Mouse (Mus musculus): ENCODE results near the gene Dync1i1. TPM values are rescaled to one million over a fixed set of nuclear protein-coding genes. Genes with fewer than 3 reads are reported as not detected.

Dync1i1 gene
- total and polyA plus RNA-seq, 2 experiments from 2014 or later = 132 to 134 TPM

DNA sequence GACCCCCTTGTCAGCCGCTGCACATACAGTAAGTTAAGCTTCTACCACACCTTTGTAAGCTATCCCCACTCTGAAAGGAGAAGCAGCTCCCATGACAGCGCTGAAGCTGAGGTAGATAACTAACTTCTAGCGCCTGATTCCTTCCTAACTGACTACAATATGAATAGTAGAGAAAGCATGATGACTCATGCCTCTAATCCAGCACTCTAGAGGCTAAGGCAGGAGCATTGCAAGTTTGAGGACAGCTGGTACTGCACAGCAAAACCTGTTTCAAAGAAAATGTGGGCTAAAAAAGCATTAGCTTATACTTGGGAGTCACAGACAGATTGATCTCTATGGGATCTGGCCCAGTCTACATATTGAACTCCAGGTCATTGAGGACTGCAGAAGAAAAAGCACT is 236.5 kb downstream of the Dync1i1 start:
- 91% methylated on average over 3 of the region's 3 CpGs for WGBS
- ATAC-seq = no peak
- no peaks in the 10 kb centered on the region for H3K4me1 ChIP-seq (ENCODE audit: insufficient read depth)
- no peak overlapping the region for H3K9ac ChIP-seq
- H3K27ac ChIP-seq (ENCODE audit: low read depth, low read length) = no peak overlapping the region
- H3K4me2 ChIP-seq (ENCODE audit: low read depth) = no peak overlapping the region
- no peaks in the 10 kb centered on the region for H3K36me3 ChIP-seq (ENCODE audit: insufficient read depth)
- no peak overlapping the region for H3K4me3 ChIP-seq (ENCODE audit: low read depth, low read length)
- TF ChIP-seq CTCF (IDR thresholded peaks at IDR 0.05; ENCODE audit: low read depth) = no peak
- H3K27me3 ChIP-seq (ENCODE audit: insufficient read depth, low read length) = no peaks in the 10 kb centered on the region
- no peak for DNase-seq
- no peaks in the 10 kb centered on the region for H3K9me3 ChIP-seq (ENCODE audit: low read length)

DNA sequence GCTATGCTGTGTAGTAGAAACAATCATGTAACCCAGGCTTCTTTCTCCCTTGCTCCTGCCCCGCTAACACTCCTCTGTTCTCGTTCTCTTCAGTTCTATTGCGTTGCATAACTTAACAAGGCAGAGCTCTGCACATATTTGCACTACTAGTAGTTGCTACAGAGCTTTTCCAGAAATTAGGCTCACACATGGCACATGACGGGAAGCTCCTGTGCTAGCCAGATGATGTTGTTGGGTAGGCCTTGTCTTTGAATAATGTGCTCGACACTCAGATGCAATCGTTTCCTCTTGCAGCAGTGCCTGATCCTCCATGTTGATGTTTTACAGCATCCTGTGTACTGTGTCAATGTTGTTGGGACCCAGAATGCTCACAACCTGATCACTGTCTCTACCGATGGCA is 240.9 kb downstream of the Dync1i1 start:
- H3K9me3 ChIP-seq (ENCODE audit: low read length) = no peaks in the 10 kb centered on the region
- no peaks in the 10 kb centered on the region for H3K36me3 ChIP-seq (ENCODE audit: insufficient read depth)
- WGBS = 77% methylated on average over 7 of the region's 7 CpGs
- H3K9ac ChIP-seq = no peak overlapping the region
- ATAC-seq = peak; percentile 46
- no peaks in the 10 kb centered on the region for H3K27me3 ChIP-seq (ENCODE audit: insufficient read depth, low read length)
- no peak overlapping the region for H3K27ac ChIP-seq (ENCODE audit: low read depth, low read length)
- DNase-seq = peak; percentile 8
- TF ChIP-seq CTCF (IDR thresholded peaks at IDR 0.05; ENCODE audit: low read depth) = no peak
- no peak overlapping the region for H3K4me3 ChIP-seq (ENCODE audit: low read depth, low read length)
- H3K4me1 ChIP-seq (ENCODE audit: insufficient read depth) = no peaks in the 10 kb centered on the region
- H3K4me2 ChIP-seq (ENCODE audit: low read depth) = no peak overlapping the region

DNA sequence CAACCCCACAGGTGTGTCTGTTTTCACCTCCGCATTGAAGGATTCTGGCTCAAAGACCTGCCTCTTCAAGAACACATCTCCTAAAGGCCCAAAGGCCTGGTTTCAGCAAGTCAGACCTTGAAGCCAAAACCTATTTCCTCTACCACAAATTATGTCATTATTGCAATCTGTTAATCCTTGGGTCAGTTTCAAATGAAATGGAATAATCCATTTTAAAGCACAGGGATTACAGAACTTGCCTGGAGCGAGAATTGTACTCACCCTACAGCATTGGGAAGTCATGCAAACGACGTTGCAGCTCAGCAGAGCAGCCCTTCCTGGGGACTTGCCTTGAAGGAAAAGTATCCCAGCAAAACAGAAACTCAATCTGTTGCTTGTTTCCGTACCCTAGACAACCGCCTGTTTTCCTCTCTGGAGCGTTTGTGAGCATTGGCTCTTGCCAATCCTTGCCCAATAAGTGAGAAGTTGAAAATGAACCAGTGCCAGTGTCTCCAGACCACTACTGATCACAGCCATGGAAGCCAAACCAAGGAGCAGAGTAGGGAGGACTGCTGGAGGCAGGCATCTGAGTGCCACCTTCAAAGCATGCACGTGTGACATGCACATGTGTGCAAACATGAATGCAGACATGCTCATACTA is 241.5 kb downstream of the Dync1i1 start:
- peak; percentile 27 for DNase-seq

DNA sequence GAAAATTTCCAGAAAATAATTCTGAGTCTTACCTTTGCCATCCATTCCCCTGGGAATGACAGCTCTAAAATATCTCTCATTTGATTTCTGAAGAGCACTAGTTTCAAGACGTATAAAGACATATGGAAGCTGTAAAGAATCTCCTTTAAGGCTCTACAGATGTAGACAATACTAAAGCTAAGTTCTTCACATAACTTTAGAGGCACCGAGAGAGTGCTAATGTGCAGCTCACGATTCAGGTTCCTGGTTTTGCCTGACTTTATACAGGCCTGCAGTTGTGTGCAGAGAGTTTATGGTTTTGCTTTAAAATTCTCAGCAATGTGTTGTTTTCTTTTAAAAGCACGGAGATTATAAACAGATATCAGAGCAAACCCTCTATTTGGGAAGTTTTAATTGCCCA is 242.1 kb downstream of the Dync1i1 start:
- Histone ChIP-seq H3K4me3 (ENCODE audit: low read depth, low read length) (no peak overlapping the region), H3K27me3 (ENCODE audit: insufficient read depth, low read length) (no peaks in the 10 kb centered on the region), H3K9me3 (ENCODE audit: low read length) (no peaks in the 10 kb centered on the region), H3K4me2 (ENCODE audit: low read depth) (no peak overlapping the region), H3K27ac (ENCODE audit: low read depth, low read length) (no peak overlapping the region), H3K9ac (no peak overlapping the region), H3K36me3 (ENCODE audit: insufficient read depth) (no peaks in the 10 kb centered on the region), H3K4me1 (ENCODE audit: insufficient read depth) (no peaks in the 10 kb centered on the region)
- 79% methylated on average over 4 of the region's 4 CpGs for WGBS
- ATAC-seq (no peak), DNase-seq (no peak)
- TF ChIP-seq CTCF (IDR thresholded peaks at IDR 0.05; ENCODE audit: low read depth) = no peak

More for the DNA sequence above, 241.5 kb downstream of the Dync1i1 start:
- peak; percentile 55; the same call in 1 of the 2 replicates for ATAC-seq
- Histone ChIP-seq H3K4me1 (ENCODE audit: insufficient read depth) (no peaks in the 10 kb centered on the region), H3K4me2 (ENCODE audit: low read depth) (no peak overlapping the region), H3K27ac (ENCODE audit: low read depth, low read length) (no peak overlapping the region), H3K4me3 (ENCODE audit: low read depth, low read length) (no peak overlapping the region), H3K27me3 (ENCODE audit: insufficient read depth, low read length) (no peaks in the 10 kb centered on the region), H3K9ac (no peak overlapping the region), H3K9me3 (ENCODE audit: low read length) (no peaks in the 10 kb centered on the region), H3K36me3 (ENCODE audit: insufficient read depth) (no peaks in the 10 kb centered on the region)
- TF ChIP-seq CTCF (IDR thresholded peaks at IDR 0.05; ENCODE audit: low read depth) = no peak
- 65% methylated on average over 8 of the region's 8 CpGs for WGBS

DNA sequence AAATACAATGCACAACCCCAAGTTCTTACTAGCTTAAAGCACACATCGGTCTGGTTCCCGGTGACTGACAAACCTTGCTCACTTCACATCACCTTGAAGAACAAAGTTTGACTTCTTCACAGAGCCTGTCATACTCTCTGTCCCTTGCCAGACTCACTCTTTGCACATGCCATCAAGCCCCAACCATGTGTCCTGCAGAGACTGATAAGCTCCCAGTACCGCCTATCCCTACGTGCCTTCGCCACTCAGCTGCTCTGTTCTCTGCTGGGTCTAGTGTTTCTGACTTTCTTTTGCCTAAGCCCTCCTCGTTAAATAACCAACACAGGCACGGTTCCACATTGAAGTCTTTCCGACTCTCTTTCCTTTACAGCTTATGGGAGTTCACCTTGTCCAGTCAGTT is 244.2 kb downstream of the Dync1i1 start:
- DNase-seq = no peak
- no peak overlapping the region for H3K4me2 ChIP-seq (ENCODE audit: low read depth)
- H3K9ac ChIP-seq = no peak overlapping the region
- no peaks in the 10 kb centered on the region for H3K36me3 ChIP-seq (ENCODE audit: insufficient read depth)
- H3K4me1 ChIP-seq (ENCODE audit: insufficient read depth) = no peaks in the 10 kb centered on the region
- no peak overlapping the region for H3K4me3 ChIP-seq (ENCODE audit: low read depth, low read length)
- 78% methylated on average over 8 of the region's 8 CpGs for WGBS
- no peak for ATAC-seq
- H3K9me3 ChIP-seq (ENCODE audit: low read length) = no peaks in the 10 kb centered on the region
- no peak for TF ChIP-seq CTCF (IDR thresholded peaks at IDR 0.05; ENCODE audit: low read depth)
- no peak overlapping the region for H3K27ac ChIP-seq (ENCODE audit: low read depth, low read length)
- no peaks in the 10 kb centered on the region for H3K27me3 ChIP-seq (ENCODE audit: insufficient read depth, low read length)

DNA sequence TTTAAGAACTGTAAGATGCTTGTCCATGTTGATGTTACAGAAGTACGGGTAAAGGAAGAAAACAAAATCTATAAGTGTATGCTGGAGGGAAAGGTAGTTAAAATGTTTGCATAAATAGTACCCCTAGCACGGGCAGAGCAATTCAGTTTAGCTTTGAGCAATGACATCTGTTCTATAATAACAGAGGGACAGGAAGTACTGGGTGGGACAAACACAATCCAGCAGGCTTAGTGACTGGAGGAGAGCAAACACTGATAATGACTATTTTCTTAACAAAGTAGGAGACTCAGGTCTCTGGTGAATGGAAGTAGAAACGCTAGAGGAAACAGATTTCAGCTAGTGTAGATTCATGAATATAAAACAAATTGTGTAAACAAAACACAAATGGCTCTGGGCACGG is 250.8 kb downstream of the Dync1i1 start:
- no peak for TF ChIP-seq CTCF (IDR thresholded peaks at IDR 0.05; ENCODE audit: low read depth)
- no peak overlapping the region for H3K4me3 ChIP-seq (ENCODE audit: low read depth, low read length)

DNA sequence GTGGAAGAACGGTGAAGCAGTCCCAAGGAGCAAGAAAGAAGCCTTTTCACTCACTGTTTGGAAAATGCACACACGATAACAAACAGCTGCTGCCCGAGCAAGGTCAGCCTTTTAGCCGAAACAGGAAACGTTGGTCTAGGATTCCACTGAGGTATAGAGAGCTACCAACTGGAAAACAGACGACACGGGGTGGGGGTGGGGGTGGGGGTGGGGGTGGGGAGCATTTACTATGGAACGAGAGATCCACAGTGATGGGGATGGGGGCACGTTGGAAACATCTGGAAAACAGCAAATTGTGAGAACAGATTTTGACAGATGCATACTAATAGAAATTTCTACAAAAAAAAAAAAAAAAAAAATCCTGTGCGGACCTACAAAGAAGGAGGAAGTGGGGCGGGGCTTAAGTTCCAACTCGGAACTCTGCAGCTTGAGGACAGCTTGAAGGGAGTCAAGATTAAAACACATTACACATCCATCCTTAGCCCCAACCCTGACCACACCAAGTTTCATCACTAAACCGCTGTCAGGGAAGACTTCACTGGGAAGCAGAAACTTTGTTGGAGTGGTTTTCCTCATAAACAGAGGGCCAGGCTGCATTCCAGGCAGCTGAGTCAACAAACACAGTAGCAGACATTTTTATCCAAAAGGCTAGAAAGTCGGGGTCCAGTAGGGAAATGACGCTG is 251.9 kb downstream of the Dync1i1 start:
- no peaks in the 10 kb centered on the region for H3K9me3 ChIP-seq (ENCODE audit: low read length)
- H3K9ac ChIP-seq = no peak overlapping the region
- no peak overlapping the region for H3K4me3 ChIP-seq (ENCODE audit: low read depth, low read length)
- no peaks in the 10 kb centered on the region for H3K36me3 ChIP-seq (ENCODE audit: insufficient read depth)
- H3K4me2 ChIP-seq (ENCODE audit: low read depth) = no peak overlapping the region
- H3K27ac ChIP-seq (ENCODE audit: low read depth, low read length) = no peak overlapping the region
- DNase-seq = no peak
- no peaks in the 10 kb centered on the region for H3K27me3 ChIP-seq (ENCODE audit: insufficient read depth, low read length)
- ATAC-seq = no peak
- no peak for TF ChIP-seq CTCF (IDR thresholded peaks at IDR 0.05; ENCODE audit: low read depth)
- H3K4me1 ChIP-seq (ENCODE audit: insufficient read depth) = no peaks in the 10 kb centered on the region
- 80% methylated on average over 15 of the region's 15 CpGs for WGBS

More for the DNA sequence above, 250.8 kb downstream of the Dync1i1 start:
- 62% methylated on average over 4 of the region's 4 CpGs for WGBS
- Histone ChIP-seq H3K27ac (ENCODE audit: low read depth, low read length) (no peak overlapping the region), H3K9ac (no peak overlapping the region), H3K27me3 (ENCODE audit: insufficient read depth, low read length) (no peaks in the 10 kb centered on the region), H3K4me2 (ENCODE audit: low read depth) (no peak overlapping the region), H3K4me1 (ENCODE audit: insufficient read depth) (no peaks in the 10 kb centered on the region), H3K9me3 (ENCODE audit: low read length) (no peaks in the 10 kb centered on the region), H3K36me3 (ENCODE audit: insufficient read depth) (no peaks in the 10 kb centered on the region)
- DNase-seq (no peak), ATAC-seq (no peak)
